Mouse (Mus musculus): Measurements from ENCODE around the gene Rps8.
"Not testable (repeated sequence)": the region's sequence is repeated elsewhere in the genome, so short reads cannot be mapped to it uniquely, and the experiment has no call there.

The Rps8 gene

GRCm38 (mm10) chr4:117155792-117156355, at the start of gene Rps8:
Gene Rps8 (minus strand): TSS chr4:117156243.
- peak; percentile 75 for DNase-seq (ENCODE audit: low read depth, low spot score)

GRCm38 (mm10) chr4:117202992-117203354, 46.9 kb upstream of the Rps8 start:
- no peak for DNase-seq (ENCODE audit: low read depth, low spot score)

DNA sequence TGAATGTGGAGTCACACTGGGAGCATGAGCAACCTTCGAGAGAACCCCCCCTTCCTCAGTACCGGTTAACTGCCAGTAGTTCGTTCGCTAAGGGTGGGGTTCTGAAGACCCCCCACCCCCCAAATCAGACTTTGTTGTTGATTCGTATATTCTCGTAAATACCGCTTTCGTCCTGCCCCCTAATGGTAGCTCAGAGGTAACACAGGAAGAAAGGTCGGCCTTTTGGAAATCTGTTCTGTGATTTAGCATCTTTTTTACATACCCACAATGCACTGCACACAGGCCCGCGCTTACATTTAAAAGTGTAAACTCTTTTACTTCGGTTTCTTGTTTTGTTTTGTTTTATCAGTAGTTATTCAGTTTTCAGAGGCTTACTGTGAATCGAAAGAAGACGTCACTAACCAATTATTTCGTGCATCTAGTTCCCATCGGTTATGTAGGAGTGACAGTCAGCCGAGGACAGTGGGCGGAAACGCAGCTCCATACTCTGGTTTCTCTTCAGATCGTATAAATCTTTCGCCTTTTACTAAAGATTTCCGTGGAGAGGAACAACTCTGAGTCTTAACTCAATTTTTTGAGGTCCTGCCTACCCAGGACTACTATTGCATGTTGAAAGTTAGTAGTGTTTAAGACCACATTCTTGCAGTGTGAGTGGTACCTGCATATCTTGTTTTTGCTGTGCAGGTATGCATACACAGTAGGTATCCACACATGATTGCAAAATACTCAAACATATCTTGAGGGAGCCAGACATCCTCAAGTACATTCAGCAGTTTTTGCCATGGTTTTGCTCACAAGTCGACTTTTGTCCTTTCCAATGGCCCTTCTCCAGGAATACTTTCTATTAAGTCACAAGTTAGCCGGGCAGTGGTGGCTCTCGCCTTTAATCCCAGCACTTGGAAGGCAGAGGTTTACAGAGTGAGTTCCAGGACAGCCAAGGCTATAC, 46.3 kb upstream of the Rps8 start:
- DNase-seq (ENCODE audit: low read depth, low spot score) = no peak

- no peak for DNase-seq (ENCODE audit: low read depth, low spot score)
Measured at GRCm38 (mm10) chr4:117191804-117192203, 35.8 kb upstream of the Rps8 start.

DNA sequence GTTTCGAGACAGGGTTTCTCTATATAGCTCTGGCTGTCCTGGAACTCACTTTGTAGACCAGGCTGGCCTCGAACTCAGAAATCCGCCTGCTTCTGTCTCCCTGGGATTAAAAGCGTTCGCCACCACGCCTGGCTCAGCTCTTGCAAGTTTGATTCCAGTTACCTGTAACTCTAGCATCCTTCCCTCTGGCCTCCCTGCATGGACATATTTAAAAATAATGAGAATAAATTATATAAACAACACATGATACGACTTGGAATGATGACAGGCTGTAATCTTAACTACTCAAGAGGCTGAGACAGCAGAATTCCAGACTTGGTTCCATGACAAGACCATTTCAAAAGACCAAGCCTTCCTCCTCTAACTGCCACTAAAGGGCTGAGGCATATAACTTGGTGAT, 34.6 kb upstream of the Rps8 start:
- DNase-seq (ENCODE audit: low read depth, low spot score) = no peak

DNA sequence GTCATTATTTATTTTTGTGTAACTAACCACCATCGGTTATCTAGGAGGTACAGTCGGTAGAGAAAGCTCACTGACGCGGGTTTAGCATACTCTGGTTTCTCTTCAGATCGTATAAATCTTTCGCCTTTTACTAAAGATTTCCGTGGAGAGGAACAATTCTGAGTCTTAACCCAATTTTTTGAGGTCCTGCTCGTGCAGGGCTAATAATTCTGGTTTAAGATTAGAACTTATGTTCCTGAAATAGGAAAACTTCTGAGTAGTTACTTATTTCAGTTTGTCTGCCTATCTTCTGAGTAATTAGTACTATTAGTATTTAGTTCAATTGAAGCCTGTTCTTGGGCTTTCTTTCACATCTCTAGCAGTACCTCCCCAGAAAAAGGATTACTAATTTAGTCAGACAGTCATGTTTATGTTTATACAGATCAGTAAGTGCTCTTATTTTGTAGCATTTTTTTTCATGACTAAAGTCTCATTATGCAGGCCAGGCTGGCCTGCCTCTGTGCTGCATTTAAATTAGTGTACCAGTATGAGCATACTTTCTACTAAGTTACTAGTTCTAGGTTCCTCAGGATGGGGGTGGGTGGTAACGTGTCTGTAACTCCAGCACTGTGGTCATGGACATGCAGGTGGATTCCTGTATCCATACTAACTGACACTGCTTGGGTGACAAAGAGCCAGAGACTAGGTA, 34.0 kb upstream of the Rps8 start:
- DNase-seq (ENCODE audit: low read depth, low spot score) = no peak

DNA sequence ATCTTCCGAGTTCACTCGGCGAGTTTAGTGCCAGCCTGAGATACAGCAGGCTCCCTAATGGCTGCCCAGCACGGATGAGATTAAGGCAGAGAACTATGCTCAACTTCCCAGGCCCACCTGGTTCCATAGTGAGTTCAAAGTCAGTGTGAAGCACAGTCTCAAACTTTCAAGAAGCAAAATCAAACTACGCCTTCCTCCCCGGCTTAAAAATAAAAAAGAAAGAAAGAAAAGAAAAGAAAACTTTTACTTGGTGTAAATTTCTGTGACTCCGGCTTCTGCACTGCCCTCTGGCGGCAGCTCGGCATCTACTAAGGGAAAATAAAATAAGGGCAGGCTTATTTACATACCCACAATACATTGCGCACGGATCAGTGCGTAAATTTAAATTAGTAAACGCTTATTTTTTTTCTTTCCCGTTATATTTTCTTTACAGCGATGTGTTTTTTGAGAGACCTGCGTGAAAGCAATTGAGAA, 33.4 kb upstream of the Rps8 start:
- peak; percentile 80 for DNase-seq (ENCODE audit: low read depth, low spot score)

DNA sequence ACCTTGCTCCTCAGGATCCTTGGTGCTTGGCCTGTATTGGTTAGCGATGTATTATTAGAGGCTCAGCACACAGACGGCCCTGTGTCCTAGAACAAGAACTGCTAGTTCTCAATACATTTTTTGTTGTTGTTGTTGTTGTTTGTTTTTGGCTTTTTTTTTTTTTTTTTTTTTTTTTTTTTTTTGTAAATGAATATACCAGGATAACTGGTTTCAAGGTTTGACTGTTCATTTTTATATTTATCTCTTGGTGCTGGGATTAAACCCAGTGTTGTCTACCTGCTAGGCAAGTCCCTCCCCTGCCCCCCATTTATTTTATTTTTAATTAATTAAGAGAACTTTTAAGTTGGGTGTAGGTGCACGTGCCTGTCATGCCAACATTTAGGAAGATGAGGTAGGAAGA, 32.9 kb upstream of the Rps8 start:
- no peak for DNase-seq (ENCODE audit: low read depth, low spot score)

DNA sequence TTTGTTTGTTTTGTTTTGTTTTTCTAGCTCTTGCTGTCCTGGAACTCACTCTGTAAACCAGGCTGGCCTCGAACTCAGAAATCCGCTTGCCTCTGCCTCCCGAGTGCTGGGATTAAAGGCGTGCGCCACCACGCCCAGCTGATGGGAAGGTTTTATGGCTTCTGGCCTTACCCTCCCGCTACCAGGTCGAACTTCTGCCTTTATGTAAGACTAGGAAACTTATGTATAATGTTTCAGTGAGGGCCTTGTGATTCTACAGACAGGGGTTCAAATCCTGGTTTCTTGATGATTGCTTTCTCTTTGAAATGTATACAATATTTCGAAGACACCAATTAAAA, 26.7 kb upstream of the Rps8 start:
- not testable (repeated sequence) for DNase-seq (ENCODE audit: low read depth, low spot score)

GRCm38 (mm10) chr4:117181863-117182758, 26.1 kb upstream of the Rps8 start, which contains the start of gene Kif2c:
Gene Kif2c (minus strand): TSS chr4:117182639.
- DNase-seq (ENCODE audit: low read depth, low spot score) = peak; percentile 85

GRCm38 (mm10) chr4:117169936-117170335, 13.9 kb upstream of the Rps8 start:
- DNase-seq (ENCODE audit: low read depth, low spot score) = no peak

- no peak for DNase-seq (ENCODE audit: low read depth, low spot score)
Measured at GRCm38 (mm10) chr4:117161183-117161582, 5.1 kb upstream of the Rps8 start.

DNA sequence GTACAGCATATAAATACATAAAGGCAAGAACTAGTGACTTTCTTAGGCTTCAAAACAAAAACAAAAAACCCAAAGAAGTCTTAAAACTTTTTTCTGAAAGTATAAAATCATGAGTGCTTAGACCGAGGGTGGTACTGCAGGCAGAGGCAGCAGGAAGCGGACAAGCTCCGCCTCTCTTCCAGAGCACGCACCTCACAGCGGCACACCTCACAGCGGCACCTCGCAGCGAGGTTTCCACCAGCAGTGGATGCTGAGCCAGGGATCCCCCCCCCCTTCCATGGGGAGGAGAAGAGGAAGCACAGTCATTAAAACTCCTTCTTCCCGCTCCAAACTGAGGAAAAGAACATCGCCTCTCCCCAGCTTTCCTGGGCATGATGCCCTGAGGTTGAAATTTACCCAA, 3.6 kb upstream of the Rps8 start:
- no peak for DNase-seq (ENCODE audit: low read depth, low spot score)

- no peak for DNase-seq (ENCODE audit: low read depth, low spot score)
Measured at GRCm38 (mm10) chr4:117156372-117156771, 329 bp upstream of the Rps8 start.

DNA sequence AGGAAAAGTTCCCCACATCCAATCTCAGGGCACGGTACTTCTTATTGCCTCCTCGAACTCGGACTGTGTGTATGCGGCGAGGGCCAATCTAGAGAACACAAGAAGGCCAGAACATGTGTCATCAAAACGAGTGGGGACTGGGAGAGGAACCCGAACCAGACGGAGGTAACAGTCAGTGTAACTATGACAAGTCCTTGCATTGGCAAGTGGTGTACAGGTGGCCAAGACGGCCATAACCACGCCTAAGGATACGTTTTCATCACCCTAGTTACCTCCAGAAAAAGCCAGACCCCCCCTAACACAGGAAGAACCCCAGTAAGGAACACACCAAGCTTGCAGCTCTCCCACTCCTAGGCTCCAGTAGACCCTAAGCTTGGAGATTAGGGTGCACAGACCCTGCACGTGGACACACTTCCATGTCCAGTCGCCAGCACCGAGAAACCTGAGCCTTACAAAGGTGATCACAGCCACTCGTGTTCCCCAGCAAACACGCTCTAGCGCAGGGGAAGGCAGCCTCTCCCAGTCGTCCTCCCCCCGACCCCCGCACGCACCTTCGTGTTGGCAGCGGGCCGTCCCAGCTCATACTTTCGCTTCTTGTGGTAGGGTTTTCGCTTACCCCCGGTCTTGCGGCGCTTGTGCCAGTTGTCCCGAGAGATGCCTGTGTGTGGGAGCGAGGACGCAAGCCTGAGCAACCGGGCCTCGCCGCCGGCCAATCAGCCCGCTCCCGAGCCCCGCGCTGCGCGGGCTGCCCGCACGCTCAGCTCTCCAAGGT, 837 bp downstream of the Rps8 start:
- DNase-seq (ENCODE audit: low read depth, low spot score) = no peak

DNA sequence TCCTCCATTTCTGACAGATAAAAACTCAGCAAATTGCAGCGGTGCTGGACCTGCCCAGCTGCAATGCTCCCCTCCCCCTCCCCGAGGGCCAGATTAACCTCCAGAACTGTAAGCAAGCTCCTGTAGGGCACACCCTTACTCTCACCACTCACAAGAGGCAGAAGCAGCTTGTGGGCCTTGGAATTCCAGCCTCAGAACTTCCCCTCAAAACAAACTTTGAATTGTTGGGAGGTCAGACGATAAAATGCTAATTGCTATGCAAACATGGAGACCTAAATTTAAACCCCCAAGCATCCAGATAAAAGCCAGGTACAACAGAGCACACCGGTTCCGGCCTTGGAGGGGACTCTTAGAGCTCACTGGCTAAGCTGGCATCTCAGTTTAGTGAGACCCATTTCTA, 3.3 kb downstream of the Rps8 start:
- DNase-seq (ENCODE audit: low read depth, low spot score) = no peak

GRCm38 (mm10) chr4:117151416-117151815, 4.6 kb downstream of the Rps8 start:
- no peak for DNase-seq (ENCODE audit: low read depth, low spot score)

- no peak for DNase-seq (ENCODE audit: low read depth, low spot score)
Measured at GRCm38 (mm10) chr4:117150212-117150733, 5.8 kb downstream of the Rps8 start.

- no peak for DNase-seq (ENCODE audit: low read depth, low spot score)
Measured at GRCm38 (mm10) chr4:117149291-117150211, 6.5 kb downstream of the Rps8 start.
